Mouse (Mus musculus) adrenal gland, adult 10 weeks (tissue): ENCODE results near the gene Hdlbp. TPM values are rescaled to one million over a fixed set of nuclear protein-coding genes. Genes with fewer than 3 reads are reported as not detected.

Experiments used
- polyA plus RNA-seq: library from polyadenylated mRNA; stranded (reverse); fragments of 350-450 nt; fragmentation: Illumina TruSeq; extraction: RNeasy Lipid Tissue Mini Kit (QIAGEN cat#74804); gene quantifications from one replicate; pipeline ENCODE4 v1.2.3, GENCODE M21; 2014; ENCODE audit warnings: low read depth, low replicate concordance

Gene Hdlbp
- polyA plus RNA-seq: 203 TPM

GRCm38 (mm10) chr1:93478586-93479475 is at the start of gene Hdlbp:
Hdlbp (minus strand) TSS chr1:93478815.

GRCm38 (mm10) chr1:93511585-93512350 is 33.2 kb upstream of the Hdlbp start, which contains the start of gene Farp2:
Farp2 (plus strand) TSS chr1:93512079.

GRCm38 (mm10) chr1:93373665-93374064 is 105.0 kb downstream of the Hdlbp start, which contains the start of gene Ano7:
Ano7 (plus strand) TSS chr1:93373930.

Other genes starting within 250 kb of the Hdlbp start
- gene Sned1, start 243.0 kb downstream of the Hdlbp start, polyA plus RNA-seq: 20.2 TPM
- 24.6 TPM for gene Mterf4, start 172.9 kb downstream of the Hdlbp start, polyA plus RNA-seq
- 121 TPM for gene Ppp1r7, start 136.0 kb downstream of the Hdlbp start, polyA plus RNA-seq
- 1.7 TPM for gene Pask, start 135.3 kb downstream of the Hdlbp start, polyA plus RNA-seq
- not detected for gene Ano7, start 104.9 kb downstream of the Hdlbp start, polyA plus RNA-seq
- 10.0 TPM for gene Farp2, start 33.3 kb upstream of the Hdlbp start, polyA plus RNA-seq
- gene Stk25, start 179.8 kb upstream of the Hdlbp start, polyA plus RNA-seq: 11.4 TPM
- 0.82 TPM for gene Bok, start 206.8 kb upstream of the Hdlbp start, polyA plus RNA-seq